Mouse (Mus musculus): ENCODE measurements at regions not wholly inside any gene's neighbourhood (a gene's known extent, or its start where the extent isn't known, plus 50 kb on each side); places are given as distances from the start of the nearest gene placed in this dataset.

DNA sequence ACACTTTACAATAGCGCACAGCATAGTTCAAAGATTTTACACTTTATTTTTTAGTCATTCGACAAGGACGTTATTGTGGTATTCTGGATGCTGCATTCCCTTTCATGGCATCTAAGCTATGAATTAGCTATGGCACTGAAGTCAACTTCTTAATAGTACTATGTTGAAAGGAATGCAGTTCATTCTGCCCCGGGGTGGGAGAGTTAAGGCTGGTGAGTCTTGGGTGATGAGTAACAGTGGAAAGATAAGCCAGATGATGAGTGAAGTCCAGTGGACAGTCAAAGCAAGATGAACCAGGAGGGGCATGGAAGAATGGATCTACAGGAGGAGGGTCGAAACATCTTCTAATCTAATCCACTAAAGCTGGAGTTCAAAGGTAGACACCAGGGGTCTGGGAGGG lies 63.4 kb upstream of the Tspan2 start:
- Histone ChIP-seq H3ac (ENCODE audit: control insufficient read depth, insufficient read length, low read depth) (no peak overlapping the region), H3K4me3 (ENCODE audit: insufficient read depth, poor library complexity, severe bottlenecking) (no peak overlapping the region), H3K36me3 (ENCODE audit: control insufficient read depth, insufficient read depth) (no peaks in the 10 kb centered on the region), H3K79me3 (ENCODE audit: low read depth) (no peaks in the 10 kb centered on the region), H3K79me2 (ENCODE audit: control insufficient read depth, insufficient read depth) (no peaks in the 10 kb centered on the region), H3K27me3 (ENCODE audit: control insufficient read depth, insufficient read depth, insufficient read length) (no peaks in the 10 kb centered on the region)
- TF ChIP-seq CTCF (IDR thresholded peaks at IDR 0.05; ENCODE audit: control insufficient read depth, insufficient read depth, insufficient read length) (no peak), CEBPB (IDR thresholded peaks at IDR 0.05; ENCODE audit: low read depth) (no peak), FOSL1 (IDR thresholded peaks at IDR 0.05; ENCODE audit: insufficient read depth, low read length, poor library complexity, severe bottlenecking) (no peak), MAX (IDR thresholded peaks at IDR 0.05) (no peak), MYOD1 (IDR thresholded peaks at IDR 0.05; ENCODE audit: control insufficient read depth, insufficient read length, low read depth) (no peak), USF1 (IDR thresholded peaks at IDR 0.05; ENCODE audit: low read depth) (no peak), MYOG (IDR thresholded peaks at IDR 0.05; ENCODE audit: control insufficient read depth, extremely low read depth, insufficient read length) (no peak)

DNA sequence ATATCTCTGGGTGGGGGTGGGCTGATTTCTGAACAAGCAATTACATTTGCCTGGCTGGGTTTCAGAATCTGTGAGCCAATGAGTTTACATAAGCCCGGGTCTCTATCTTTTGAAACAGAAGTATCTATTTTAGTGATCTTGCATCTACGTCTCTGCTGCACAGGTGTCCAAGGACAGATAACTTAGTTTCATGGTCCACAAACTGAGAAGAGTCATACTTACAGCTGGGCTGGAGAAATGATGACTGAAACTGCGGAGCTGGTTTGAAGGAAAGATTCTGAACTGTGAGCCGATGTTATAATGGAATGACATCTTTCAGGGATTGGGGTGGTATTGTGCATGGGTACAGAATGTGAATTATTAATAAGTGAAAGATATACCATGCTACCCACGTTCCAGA lies 60.8 kb upstream of the Tspan2 start:
- no peak overlapping the region for H3ac ChIP-seq (ENCODE audit: control insufficient read depth, insufficient read length, low read depth)
- no peak overlapping the region for H3K4me3 ChIP-seq (ENCODE audit: insufficient read depth, poor library complexity, severe bottlenecking)
- H3K79me3 ChIP-seq (ENCODE audit: low read depth) = no peaks in the 10 kb centered on the region
- TF ChIP-seq MYOG (IDR thresholded peaks at IDR 0.05; ENCODE audit: control insufficient read depth, extremely low read depth, insufficient read length) = no peak
- no peak for TF ChIP-seq CEBPB (IDR thresholded peaks at IDR 0.05; ENCODE audit: low read depth)
- no peak for TF ChIP-seq MAX (IDR thresholded peaks at IDR 0.05)
- no peak for TF ChIP-seq FOSL1 (IDR thresholded peaks at IDR 0.05; ENCODE audit: insufficient read depth, low read length, poor library complexity, severe bottlenecking)
- TF ChIP-seq MYOD1 (IDR thresholded peaks at IDR 0.05; ENCODE audit: control insufficient read depth, insufficient read length, low read depth) = no peak
- TF ChIP-seq USF1 (IDR thresholded peaks at IDR 0.05; ENCODE audit: low read depth) = no peak
- TF ChIP-seq CTCF (IDR thresholded peaks at IDR 0.05; ENCODE audit: control insufficient read depth, insufficient read depth, insufficient read length) = no peak
- H3K79me2 ChIP-seq (ENCODE audit: control insufficient read depth, insufficient read depth) = no peaks in the 10 kb centered on the region
- H3K27me3 ChIP-seq (ENCODE audit: control insufficient read depth, insufficient read depth, insufficient read length) = no peaks in the 10 kb centered on the region
- no peaks in the 10 kb centered on the region for H3K36me3 ChIP-seq (ENCODE audit: control insufficient read depth, insufficient read depth)

DNA sequence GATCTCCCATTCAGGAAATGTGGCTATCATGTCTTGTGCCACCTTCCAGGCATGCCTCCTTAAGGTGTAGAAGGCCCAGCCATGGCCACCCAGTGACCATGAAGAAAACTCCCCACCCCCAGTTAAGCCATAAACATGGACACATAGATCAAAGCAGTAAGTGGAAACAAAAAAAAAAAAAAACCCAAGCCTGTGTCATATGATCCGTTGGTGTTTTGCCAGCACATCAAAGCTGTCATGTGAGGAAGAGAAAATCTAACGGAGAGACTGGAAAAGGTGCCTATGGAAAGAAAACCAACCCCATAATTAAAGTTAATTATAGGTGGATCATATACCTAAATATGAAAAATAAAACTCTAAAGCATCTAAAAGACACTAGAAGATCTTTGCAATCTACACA lies 60.3 kb upstream of the Tspan2 start:
- Histone ChIP-seq H3K36me3 (ENCODE audit: control insufficient read depth, insufficient read depth) (no peaks in the 10 kb centered on the region), H3K27me3 (ENCODE audit: control insufficient read depth, insufficient read depth, insufficient read length) (no peaks in the 10 kb centered on the region), H3K79me3 (ENCODE audit: low read depth) (no peaks in the 10 kb centered on the region), H3K4me3 (ENCODE audit: insufficient read depth, poor library complexity, severe bottlenecking) (no peak overlapping the region), H3K79me2 (ENCODE audit: control insufficient read depth, insufficient read depth) (no peaks in the 10 kb centered on the region), H3ac (ENCODE audit: control insufficient read depth, insufficient read length, low read depth) (no peak overlapping the region)
- TF ChIP-seq CEBPB (IDR thresholded peaks at IDR 0.05; ENCODE audit: low read depth) (no peak), MAX (IDR thresholded peaks at IDR 0.05) (no peak), MYOD1 (IDR thresholded peaks at IDR 0.05; ENCODE audit: control insufficient read depth, insufficient read length, low read depth) (no peak), CTCF (IDR thresholded peaks at IDR 0.05; ENCODE audit: control insufficient read depth, insufficient read depth, insufficient read length) (no peak), USF1 (IDR thresholded peaks at IDR 0.05; ENCODE audit: low read depth) (no peak)

DNA sequence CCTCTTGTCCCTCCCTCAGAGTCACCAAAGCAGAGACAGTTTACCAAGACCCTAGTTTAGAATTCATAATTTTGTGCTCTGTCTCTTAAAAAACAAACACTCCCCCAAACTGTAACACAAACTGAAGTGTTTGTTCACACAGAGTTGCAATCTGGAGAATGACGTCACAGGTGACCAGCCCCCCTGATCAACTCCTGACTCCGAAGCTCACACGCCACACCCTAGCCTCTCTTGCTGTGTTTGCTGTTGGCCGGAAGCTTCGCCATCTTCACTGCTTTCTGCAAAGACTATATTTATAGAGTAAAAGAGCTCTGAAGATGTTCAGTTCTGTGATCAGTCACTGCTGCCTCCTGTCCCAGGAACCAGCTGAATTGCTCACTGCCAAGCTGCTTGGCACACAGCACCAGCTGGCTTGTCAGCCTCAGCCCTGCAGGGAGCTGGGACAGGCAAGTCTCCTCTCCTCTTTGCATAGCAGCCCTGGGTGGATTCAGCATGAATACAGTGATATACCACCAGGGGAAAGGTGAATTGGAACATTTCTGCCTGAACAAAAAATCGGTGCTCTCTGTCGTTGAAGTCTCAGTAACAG lies 57.3 kb upstream of the Tspan2 start:
- Histone ChIP-seq H3K27me3 (ENCODE audit: control insufficient read depth, insufficient read depth, insufficient read length) (no peaks in the 10 kb centered on the region), H3K36me3 (ENCODE audit: control insufficient read depth, insufficient read depth) (no peaks in the 10 kb centered on the region), H3ac (ENCODE audit: control insufficient read depth, insufficient read length, low read depth) (no peak overlapping the region), H3K79me3 (ENCODE audit: low read depth) (no peaks in the 10 kb centered on the region), H3K4me3 (ENCODE audit: insufficient read depth, poor library complexity, severe bottlenecking) (no peak overlapping the region), H3K79me2 (ENCODE audit: control insufficient read depth, insufficient read depth) (no peaks in the 10 kb centered on the region)
- no peak for TF ChIP-seq CTCF (IDR thresholded peaks at IDR 0.05; ENCODE audit: control insufficient read depth, insufficient read depth, insufficient read length)
- no peak for TF ChIP-seq MAX (IDR thresholded peaks at IDR 0.05)
- no peak for TF ChIP-seq MYOG (IDR thresholded peaks at IDR 0.05; ENCODE audit: control insufficient read depth, extremely low read depth, insufficient read length)
- no peak for TF ChIP-seq MYOD1 (IDR thresholded peaks at IDR 0.05; ENCODE audit: control insufficient read depth, insufficient read length, low read depth)
- TF ChIP-seq CEBPB (IDR thresholded peaks at IDR 0.05; ENCODE audit: low read depth) = no peak
- TF ChIP-seq FOSL1 (IDR thresholded peaks at IDR 0.05; ENCODE audit: insufficient read depth, low read length, poor library complexity, severe bottlenecking) = no peak
- no peak for TF ChIP-seq USF1 (IDR thresholded peaks at IDR 0.05; ENCODE audit: low read depth)

DNA sequence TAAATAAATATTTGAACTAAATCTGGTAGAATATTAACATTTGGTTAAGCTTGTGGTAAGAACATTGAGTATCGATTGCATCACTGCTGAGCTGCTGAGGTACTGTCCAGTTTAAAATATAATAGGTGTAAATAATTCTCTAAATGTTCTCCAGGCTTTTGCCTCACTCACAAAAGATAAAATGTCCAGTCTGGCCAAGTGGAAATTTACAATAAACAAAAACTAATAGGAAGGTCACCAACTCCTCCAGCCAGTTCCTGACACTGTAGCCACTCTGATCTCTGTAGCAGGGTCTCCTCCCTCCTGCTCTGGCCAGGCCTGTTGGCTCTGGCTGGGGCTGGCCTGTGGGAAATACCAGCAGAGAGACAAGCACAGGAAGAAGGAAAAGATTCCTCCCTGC lies 55.8 kb upstream of the Tspan2 start:
- Histone ChIP-seq H3K27me3 (ENCODE audit: control insufficient read depth, insufficient read depth, insufficient read length) (no peaks in the 10 kb centered on the region), H3K79me2 (ENCODE audit: control insufficient read depth, insufficient read depth) (no peaks in the 10 kb centered on the region), H3K4me3 (ENCODE audit: insufficient read depth, poor library complexity, severe bottlenecking) (no peak overlapping the region), H3K36me3 (ENCODE audit: control insufficient read depth, insufficient read depth) (no peaks in the 10 kb centered on the region), H3K79me3 (ENCODE audit: low read depth) (no peaks in the 10 kb centered on the region), H3ac (ENCODE audit: control insufficient read depth, insufficient read length, low read depth) (no peak overlapping the region)
- TF ChIP-seq CEBPB (IDR thresholded peaks at IDR 0.05; ENCODE audit: low read depth) = no peak
- TF ChIP-seq MYOD1 (IDR thresholded peaks at IDR 0.05; ENCODE audit: control insufficient read depth, insufficient read length, low read depth) = no peak
- no peak for TF ChIP-seq MYOG (IDR thresholded peaks at IDR 0.05; ENCODE audit: control insufficient read depth, extremely low read depth, insufficient read length)
- TF ChIP-seq CTCF (IDR thresholded peaks at IDR 0.05; ENCODE audit: control insufficient read depth, insufficient read depth, insufficient read length) = no peak
- no peak for TF ChIP-seq USF1 (IDR thresholded peaks at IDR 0.05; ENCODE audit: low read depth)
- TF ChIP-seq MAX (IDR thresholded peaks at IDR 0.05) = no peak
- no peak for TF ChIP-seq FOSL1 (IDR thresholded peaks at IDR 0.05; ENCODE audit: insufficient read depth, low read length, poor library complexity, severe bottlenecking)

DNA sequence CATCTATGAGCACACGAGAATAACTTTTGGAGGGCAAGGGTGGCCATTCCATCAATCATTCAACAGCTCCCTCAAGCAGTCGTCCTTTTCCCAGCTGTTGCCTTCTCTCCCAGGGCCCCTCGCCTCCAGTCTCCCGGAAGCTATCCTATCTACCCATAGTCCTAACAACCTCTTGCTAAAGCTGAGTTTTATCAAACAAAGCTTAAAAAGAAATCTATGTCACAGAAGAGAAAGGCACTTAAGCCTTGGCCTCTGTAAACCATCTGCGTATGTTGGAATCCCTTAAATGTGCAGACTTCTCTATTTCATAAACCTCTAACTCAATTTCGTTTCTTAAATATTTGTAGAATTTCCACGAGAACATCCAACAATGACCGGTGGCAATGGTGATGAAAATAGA lies 51.9 kb upstream of the Tspan2 start:
- no peaks in the 10 kb centered on the region for H3K36me3 ChIP-seq (ENCODE audit: control insufficient read depth, insufficient read depth)
- no peak overlapping the region for H3ac ChIP-seq (ENCODE audit: control insufficient read depth, insufficient read length, low read depth)

More for the DNA sequence above, 51.9 kb upstream of the Tspan2 start:
- no peaks in the 10 kb centered on the region for H3K79me3 ChIP-seq (ENCODE audit: low read depth)
- H3K27me3 ChIP-seq (ENCODE audit: control insufficient read depth, insufficient read depth, insufficient read length) = no peaks in the 10 kb centered on the region
- H3K4me3 ChIP-seq (ENCODE audit: insufficient read depth, poor library complexity, severe bottlenecking) = no peak overlapping the region
- H3K79me2 ChIP-seq (ENCODE audit: control insufficient read depth, insufficient read depth) = no peaks in the 10 kb centered on the region
- no peak for TF ChIP-seq FOSL1 (IDR thresholded peaks at IDR 0.05; ENCODE audit: insufficient read depth, low read length, poor library complexity, severe bottlenecking)
- TF ChIP-seq CEBPB (IDR thresholded peaks at IDR 0.05; ENCODE audit: low read depth) = no peak
- TF ChIP-seq MAX (IDR thresholded peaks at IDR 0.05) = no peak
- TF ChIP-seq CTCF (IDR thresholded peaks at IDR 0.05; ENCODE audit: control insufficient read depth, insufficient read depth, insufficient read length) = no peak
- no peak for TF ChIP-seq MYOD1 (IDR thresholded peaks at IDR 0.05; ENCODE audit: control insufficient read depth, insufficient read length, low read depth)
- TF ChIP-seq MYOG (IDR thresholded peaks at IDR 0.05; ENCODE audit: control insufficient read depth, extremely low read depth, insufficient read length) = no peak
- no peak for TF ChIP-seq USF1 (IDR thresholded peaks at IDR 0.05; ENCODE audit: low read depth)
